Mouse (Mus musculus): ENCODE data around the gene Abcc1. TPM values are rescaled to one million over a fixed set of nuclear protein-coding genes. Genes with fewer than 3 reads are reported as not detected.

Abcc1 gene
- polyA plus RNA-seq (2012): 0.04 and 0.06 TPM in 2 replicates

DNA sequence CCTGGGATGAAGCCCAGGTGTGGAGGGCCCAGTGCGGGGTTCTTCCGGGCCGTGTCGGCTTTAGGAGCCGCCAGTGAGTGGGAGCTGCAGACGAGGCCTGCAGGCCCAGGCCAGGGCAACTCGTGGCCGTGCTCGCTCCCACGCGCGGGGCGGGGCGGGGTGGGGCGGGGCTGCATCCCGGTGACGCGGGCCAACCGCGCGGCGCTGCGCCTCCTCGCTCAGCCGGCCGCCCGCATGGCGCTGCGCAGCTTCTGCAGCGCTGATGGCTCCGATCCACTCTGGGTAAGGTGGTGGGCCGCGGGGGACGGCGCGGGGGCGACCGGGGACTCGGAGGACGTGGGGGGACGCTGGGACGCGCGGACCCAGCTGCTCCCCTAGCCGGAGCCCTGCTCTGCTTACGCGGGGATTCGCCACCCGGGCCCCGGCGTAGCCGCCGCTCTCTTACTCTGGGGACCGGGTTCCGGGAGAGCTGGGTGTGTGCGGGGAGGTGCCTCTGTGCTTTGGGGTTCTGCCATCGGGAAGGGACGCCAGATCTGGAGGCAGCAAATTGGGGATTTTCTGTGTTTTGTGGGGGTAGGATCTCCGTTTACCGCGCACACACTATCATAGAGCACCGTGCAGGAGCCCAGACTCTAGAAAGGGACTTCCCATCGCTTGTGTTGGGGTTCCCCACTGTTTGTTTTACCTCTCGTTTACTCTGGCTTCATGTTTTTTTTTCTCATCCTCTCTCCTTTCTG is at the start of gene Abcc1:
Gene Abcc1 (plus strand): TSS at position 197 of the 737 bp plus-strand sequence.
- Histone ChIP-seq H3K36me3 (ENCODE audit: control insufficient read depth) (no peaks in the 10 kb centered on the region), H3K4me3 (replicated peaks) (peak within 1 kb of the TSS; percentile 76), H3K27me3 (ENCODE audit: control insufficient read depth) (no peaks in the 10 kb centered on the region), H3K9me3 (ENCODE audit: control insufficient read depth, low read length) (no peaks in the 10 kb centered on the region), H3K4me1 (ENCODE audit: control insufficient read depth) (peaks cover 57% of the 10 kb centered on the region)
- TF ChIP-seq TAL1 (IDR thresholded peaks at IDR 0.05; ENCODE audit: low read length): no peak
- TF ChIP-seq GATA1 (IDR thresholded peaks at IDR 0.05; ENCODE audit: low read length): no peak

DNA sequence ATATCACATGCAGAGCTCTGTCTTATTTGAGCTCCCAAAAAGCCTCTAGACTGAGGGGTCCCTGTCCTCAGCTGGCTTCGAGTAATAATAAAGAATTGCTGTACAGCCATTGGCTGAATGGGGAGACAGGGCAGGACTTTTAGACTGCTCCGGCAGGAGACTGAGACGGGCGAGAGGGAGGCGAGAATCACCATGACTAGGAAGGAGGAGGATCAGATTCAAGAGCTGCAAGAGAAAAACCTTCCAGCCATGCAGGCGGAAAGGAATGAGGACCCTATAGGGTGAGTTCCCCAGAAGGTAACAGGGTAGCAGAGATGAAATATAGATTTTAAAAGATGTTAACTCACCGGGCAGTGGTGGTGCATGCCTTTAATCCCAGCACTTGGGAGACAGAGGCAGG is 48.4 kb upstream of the Abcc1 start:
- Histone ChIP-seq H3K4me3 (replicated peaks) (no peak overlapping the region), H3K36me3 (ENCODE audit: control insufficient read depth) (peaks cover 64% of the 10 kb centered on the region), H3K9me3 (ENCODE audit: control insufficient read depth, low read length) (no peaks in the 10 kb centered on the region), H3K4me1 (ENCODE audit: control insufficient read depth) (peaks cover 57% of the 10 kb centered on the region), H3K27me3 (ENCODE audit: control insufficient read depth) (no peaks in the 10 kb centered on the region)
- no peak for TF ChIP-seq GATA1 (IDR thresholded peaks at IDR 0.05; ENCODE audit: low read length)
- TF ChIP-seq TAL1 (IDR thresholded peaks at IDR 0.05; ENCODE audit: low read length): no peak

DNA sequence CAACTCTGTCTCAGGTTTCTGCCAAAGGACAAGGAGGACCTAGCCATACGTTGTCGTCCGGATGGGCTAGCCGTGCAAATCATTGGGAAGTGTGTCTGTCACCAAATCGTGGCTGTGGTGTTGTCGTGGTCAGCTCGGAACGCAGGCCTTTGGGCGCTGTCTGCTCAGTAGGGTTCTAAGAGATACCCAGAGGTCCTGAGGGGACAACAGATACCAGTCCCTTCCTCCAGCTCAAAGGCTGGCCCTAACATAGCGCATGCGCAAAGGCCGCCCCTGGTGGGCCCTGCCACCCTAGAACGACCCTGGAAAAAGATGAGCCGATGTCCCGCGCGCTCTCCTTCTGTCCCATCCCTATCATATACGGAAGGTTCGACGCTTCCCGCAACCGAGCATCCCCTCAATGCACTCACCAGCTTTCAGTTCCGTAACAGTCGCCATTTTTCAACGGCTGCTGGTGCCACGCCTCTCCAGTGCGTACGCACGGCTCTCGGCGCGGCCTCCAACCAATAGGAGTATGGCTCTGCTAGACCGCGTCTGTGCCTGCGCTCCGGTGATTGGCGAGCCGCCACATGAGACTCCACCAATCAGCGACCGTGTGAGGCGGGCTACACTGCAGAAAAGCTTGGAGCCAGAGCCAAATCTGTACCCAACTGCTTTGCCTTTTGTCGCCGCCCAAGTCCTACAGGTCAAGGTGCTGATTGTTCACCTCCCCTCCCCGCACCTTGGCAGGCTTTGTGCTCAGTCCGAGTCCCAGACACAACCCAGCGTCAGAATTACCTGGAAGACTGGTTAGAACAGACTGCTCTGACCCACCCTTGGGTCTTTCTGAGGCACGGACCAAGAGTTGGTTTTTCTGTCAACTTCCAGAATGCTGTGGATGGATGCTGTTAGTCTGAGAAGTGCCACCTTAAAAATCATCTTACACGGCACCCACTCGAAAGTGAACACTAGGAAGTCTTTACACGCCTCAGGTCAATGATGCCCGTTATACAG is 44.2 kb upstream of the Abcc1 start, which contains the start of gene Fopnl:
Gene Fopnl (minus strand): TSS at position 522 of the 993 bp plus-strand sequence.
- Histone ChIP-seq H3K4me1 (ENCODE audit: control insufficient read depth) (peaks cover 31% of the 10 kb centered on the region), H3K36me3 (ENCODE audit: control insufficient read depth) (peaks cover 26% of the 10 kb centered on the region)
- TF ChIP-seq GATA1 (IDR thresholded peaks at IDR 0.05; ENCODE audit: low read length) (no peak), TAL1 (IDR thresholded peaks at IDR 0.05; ENCODE audit: low read length) (no peak)

DNA sequence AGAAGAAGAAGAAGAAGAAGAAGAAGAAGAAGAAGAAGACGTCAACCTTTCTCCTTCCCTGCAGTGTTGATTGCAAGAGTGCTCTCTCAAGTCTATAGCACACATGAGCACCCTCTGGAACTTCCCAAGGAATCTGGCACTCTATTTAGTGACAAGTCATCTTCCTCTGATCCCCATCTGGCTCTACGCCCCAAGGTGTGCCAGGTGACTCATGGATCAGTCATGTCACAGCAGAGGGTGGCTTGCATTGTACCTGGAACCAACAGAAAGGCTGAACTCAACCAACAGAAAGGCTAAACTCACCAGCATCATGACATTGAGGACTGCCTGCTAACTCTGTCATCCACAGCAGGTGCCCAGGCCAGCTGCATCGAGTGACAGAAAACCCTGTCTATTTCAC is 41.7 kb upstream of the Abcc1 start:
- peaks cover 12% of the 10 kb centered on the region for H3K27me3 ChIP-seq (ENCODE audit: control insufficient read depth)
- H3K4me1 ChIP-seq (ENCODE audit: control insufficient read depth): peaks cover 28% of the 10 kb centered on the region
- H3K4me3 ChIP-seq (replicated peaks): no peak overlapping the region
- no peaks in the 10 kb centered on the region for H3K9me3 ChIP-seq (ENCODE audit: control insufficient read depth, low read length)
- H3K36me3 ChIP-seq (ENCODE audit: control insufficient read depth): peaks cover 2% of the 10 kb centered on the region
- TF ChIP-seq TAL1 (IDR thresholded peaks at IDR 0.05; ENCODE audit: low read length) (no peak), GATA1 (IDR thresholded peaks at IDR 0.05; ENCODE audit: low read length) (no peak)

More for the DNA sequence above, 44.2 kb upstream of the Abcc1 start, which contains the start of gene Fopnl:
- Histone ChIP-seq H3K4me3 (replicated peaks) (peak within 1 kb of the TSS; percentile 89), H3K27me3 (ENCODE audit: control insufficient read depth) (peaks cover 9% of the 10 kb centered on the region), H3K9me3 (ENCODE audit: control insufficient read depth, low read length) (no peaks in the 10 kb centered on the region)

DNA sequence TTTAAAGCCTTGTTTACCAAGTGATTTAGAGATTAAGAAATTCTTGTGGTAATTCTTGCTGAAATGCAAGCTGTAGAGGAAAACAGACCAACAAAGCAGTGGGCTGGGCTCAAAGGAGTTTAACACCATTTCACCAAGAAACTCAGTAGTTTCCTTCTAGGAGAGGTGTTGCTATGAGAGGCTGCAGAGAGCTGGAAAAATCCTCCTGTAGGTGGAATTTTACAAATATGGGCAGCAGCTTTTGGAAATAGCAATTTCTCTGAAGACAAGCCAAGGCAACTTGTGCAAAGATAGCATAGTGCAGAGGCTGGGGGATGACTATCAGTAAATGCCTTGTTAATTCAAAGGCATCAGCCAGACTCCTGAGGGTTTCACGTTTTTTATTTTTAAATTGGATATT is 40.9 kb upstream of the Abcc1 start:
- H3K4me3 ChIP-seq (replicated peaks): no peak overlapping the region
- H3K9me3 ChIP-seq (ENCODE audit: control insufficient read depth, low read length): no peaks in the 10 kb centered on the region
- H3K4me1 ChIP-seq (ENCODE audit: control insufficient read depth): peaks cover 22% of the 10 kb centered on the region
- TF ChIP-seq TAL1 (IDR thresholded peaks at IDR 0.05; ENCODE audit: low read length): no peak
- TF ChIP-seq GATA1 (IDR thresholded peaks at IDR 0.05; ENCODE audit: low read length): no peak
- peaks cover 12% of the 10 kb centered on the region for H3K27me3 ChIP-seq (ENCODE audit: control insufficient read depth)
- H3K36me3 ChIP-seq (ENCODE audit: control insufficient read depth): no peaks in the 10 kb centered on the region

DNA sequence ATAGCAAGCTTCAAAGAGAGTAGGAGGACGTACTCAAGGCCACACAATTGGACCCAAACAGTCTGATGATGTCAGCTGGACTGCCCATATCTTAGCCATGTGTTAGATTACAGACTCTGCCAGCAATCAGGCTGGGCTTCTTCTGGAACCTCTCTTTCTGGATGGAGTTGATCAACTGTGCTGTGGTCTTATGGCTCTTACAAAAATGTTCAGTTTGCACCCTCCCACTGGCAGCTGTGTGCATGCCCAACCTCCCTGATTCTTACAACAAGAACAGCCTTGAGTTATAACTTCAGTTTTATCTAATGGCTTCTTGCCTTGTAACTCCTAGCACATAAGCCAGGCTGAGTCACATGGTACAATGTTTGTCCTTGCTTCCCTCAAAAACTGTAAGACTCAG is 33.2 kb upstream of the Abcc1 start:
- Histone ChIP-seq H3K4me3 (replicated peaks) (no peak overlapping the region), H3K27me3 (ENCODE audit: control insufficient read depth) (peaks cover 1% of the 10 kb centered on the region), H3K9me3 (ENCODE audit: control insufficient read depth, low read length) (no peaks in the 10 kb centered on the region), H3K36me3 (ENCODE audit: control insufficient read depth) (no peaks in the 10 kb centered on the region), H3K4me1 (ENCODE audit: control insufficient read depth) (no peaks in the 10 kb centered on the region)
- TF ChIP-seq GATA1 (IDR thresholded peaks at IDR 0.05; ENCODE audit: low read length) (no peak), TAL1 (IDR thresholded peaks at IDR 0.05; ENCODE audit: low read length) (no peak)

DNA sequence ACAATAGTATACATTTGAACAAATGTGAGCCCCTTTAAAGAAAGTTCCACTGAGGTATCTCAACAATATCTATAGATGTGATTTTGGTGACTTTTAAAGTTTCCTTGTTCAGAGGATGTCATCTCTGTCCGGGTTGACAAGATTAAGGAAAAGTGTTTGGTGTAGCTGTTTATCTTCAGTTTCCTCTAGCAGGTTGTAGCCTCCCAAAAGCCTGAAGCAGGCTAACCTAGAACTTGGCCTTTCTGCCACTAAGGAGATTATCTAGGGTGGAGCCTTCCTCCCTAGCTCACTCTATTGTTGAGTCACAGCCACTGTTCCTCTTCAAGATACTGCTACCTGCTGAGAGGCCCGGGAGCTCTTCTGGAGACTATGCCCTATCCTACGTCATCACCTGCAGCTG is 16.4 kb upstream of the Abcc1 start:
- Histone ChIP-seq H3K9me3 (ENCODE audit: control insufficient read depth, low read length) (no peaks in the 10 kb centered on the region), H3K27me3 (ENCODE audit: control insufficient read depth) (no peaks in the 10 kb centered on the region), H3K36me3 (ENCODE audit: control insufficient read depth) (no peaks in the 10 kb centered on the region), H3K4me1 (ENCODE audit: control insufficient read depth) (no peaks in the 10 kb centered on the region), H3K4me3 (replicated peaks) (no peak overlapping the region)
- no peak for TF ChIP-seq GATA1 (IDR thresholded peaks at IDR 0.05; ENCODE audit: low read length)
- TF ChIP-seq TAL1 (IDR thresholded peaks at IDR 0.05; ENCODE audit: low read length): no peak

DNA sequence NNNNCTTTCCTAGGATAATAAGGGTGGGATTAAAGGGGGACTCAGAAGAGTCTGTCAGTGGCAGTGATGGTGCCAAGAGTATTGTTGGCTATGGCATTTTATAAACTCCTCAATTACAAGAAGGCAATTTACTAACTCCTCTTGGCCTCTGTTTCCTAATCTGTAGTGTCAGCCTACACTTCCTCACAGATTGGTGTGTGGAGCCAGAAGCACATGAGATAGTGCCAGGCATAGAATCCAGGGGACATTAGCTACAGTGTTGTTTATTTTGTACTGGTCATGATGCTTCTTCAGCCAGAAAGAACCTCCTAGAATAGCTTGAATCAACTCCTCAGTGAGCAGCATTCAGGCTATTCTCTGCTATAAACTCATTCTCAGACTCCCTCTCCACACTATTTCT is 9.8 kb upstream of the Abcc1 start:
- TF ChIP-seq TAL1 (IDR thresholded peaks at IDR 0.05; ENCODE audit: low read length) (no peak), GATA1 (IDR thresholded peaks at IDR 0.05; ENCODE audit: low read length) (no peak)
- Histone ChIP-seq H3K4me1 (ENCODE audit: control insufficient read depth) (peaks cover 27% of the 10 kb centered on the region), H3K27me3 (ENCODE audit: control insufficient read depth) (no peaks in the 10 kb centered on the region), H3K36me3 (ENCODE audit: control insufficient read depth) (no peaks in the 10 kb centered on the region), H3K4me3 (replicated peaks) (no peak overlapping the region), H3K9me3 (ENCODE audit: control insufficient read depth, low read length) (no peaks in the 10 kb centered on the region)

DNA sequence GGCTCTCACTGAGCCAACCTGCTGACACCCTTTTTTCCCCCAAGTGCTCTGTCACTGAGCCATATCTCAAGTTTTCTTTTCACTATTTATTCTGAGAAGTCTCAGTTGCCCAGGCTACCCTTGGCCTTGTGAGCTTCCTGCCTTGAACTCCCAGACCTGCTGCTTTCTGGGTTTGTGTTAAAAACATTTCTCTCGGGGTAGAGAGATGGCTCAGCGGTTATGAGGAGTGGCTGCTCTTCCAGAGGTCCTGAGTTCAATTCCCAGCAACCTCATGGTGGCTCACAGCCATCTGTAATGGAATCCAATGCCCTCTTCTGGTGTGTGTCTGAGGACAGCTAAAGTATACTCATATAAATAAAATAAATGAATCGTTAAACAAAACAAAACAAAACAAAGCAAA is 9.1 kb upstream of the Abcc1 start:
- Histone ChIP-seq H3K36me3 (ENCODE audit: control insufficient read depth) (no peaks in the 10 kb centered on the region), H3K4me1 (ENCODE audit: control insufficient read depth) (peaks cover 28% of the 10 kb centered on the region), H3K27me3 (ENCODE audit: control insufficient read depth) (no peaks in the 10 kb centered on the region), H3K4me3 (replicated peaks) (no peak overlapping the region), H3K9me3 (ENCODE audit: control insufficient read depth, low read length) (no peaks in the 10 kb centered on the region)
- TF ChIP-seq GATA1 (IDR thresholded peaks at IDR 0.05; ENCODE audit: low read length) (no peak), TAL1 (IDR thresholded peaks at IDR 0.05; ENCODE audit: low read length) (no peak)
